Mouse (Mus musculus): ENCODE measurements at regions not wholly inside any gene's neighbourhood (a gene's known extent, or its start where the extent isn't known, plus 50 kb on each side); places are given as distances from the start of the nearest gene placed in this dataset.
"Not testable (repeated sequence)": the region's sequence is repeated elsewhere in the genome, so short reads cannot be mapped to it uniquely, and the experiment has no call there.

DNA sequence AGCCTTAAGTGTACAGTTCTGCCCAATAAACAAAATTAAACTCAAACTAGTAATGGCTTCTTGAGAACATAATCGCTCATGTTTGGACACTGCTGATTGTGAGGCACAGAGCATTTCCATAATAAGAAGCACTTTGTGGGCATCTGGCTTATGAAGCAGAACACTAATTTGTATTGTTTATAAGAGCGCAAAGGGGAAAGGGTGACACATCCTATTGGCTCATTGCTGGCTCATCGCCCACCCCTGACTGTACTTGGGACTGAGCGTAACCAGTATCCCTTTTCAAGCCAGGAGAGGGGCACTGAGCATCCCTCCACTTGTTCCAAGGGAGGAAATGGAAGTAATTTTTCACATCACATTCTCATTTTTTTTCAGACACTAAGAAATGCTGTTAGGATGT lies 288.0 kb downstream of the Sfmbt2 start:
- H3K9me3 ChIP-seq (ENCODE audit: control insufficient read depth, low read length), result no peaks in the 10 kb centered on the region
- no peak overlapping the region for H3K27ac ChIP-seq (ENCODE audit: low read length)
- ATAC-seq, result no peak
- H3K9ac ChIP-seq (replicated peaks; ENCODE audit: low read depth, low read length), result no peak overlapping the region
- H3K4me2 ChIP-seq (ENCODE audit: low read length), result no peak overlapping the region
- 85% methylated on average over 4 of the region's 4 CpGs for WGBS
- no peaks in the 10 kb centered on the region for H3K36me3 ChIP-seq (ENCODE audit: control insufficient read depth, insufficient read depth)
- no peaks in the 10 kb centered on the region for H3K4me1 ChIP-seq (replicated peaks; ENCODE audit: control insufficient read depth, insufficient read depth, low read length)
- H3K4me3 ChIP-seq (replicated peaks; ENCODE audit: low read length), result no peak overlapping the region
- no peaks in the 10 kb centered on the region for H3K27me3 ChIP-seq (replicated peaks; ENCODE audit: control insufficient read depth, insufficient read depth, low read length)

DNA sequence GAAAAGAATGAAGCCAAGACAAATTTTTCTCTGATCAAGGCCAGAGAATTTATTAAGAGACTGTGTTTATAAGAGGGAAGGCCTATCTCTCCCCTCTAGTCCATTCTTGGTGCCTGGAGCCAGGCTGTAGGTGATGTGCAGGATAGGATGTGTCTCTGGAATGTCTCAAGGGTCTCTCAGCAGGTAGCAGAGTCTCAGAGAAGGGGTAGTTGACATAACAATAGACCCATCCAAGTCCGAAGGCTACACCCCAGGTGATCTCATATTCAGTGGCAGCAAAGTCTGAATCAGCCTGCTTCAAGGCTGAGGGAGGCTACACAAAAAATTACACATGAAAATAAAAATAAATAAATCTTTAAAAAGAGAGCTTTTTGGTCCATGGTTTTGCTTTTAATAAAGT lies 297.6 kb downstream of the Sfmbt2 start:
- H3K27me3 ChIP-seq (replicated peaks; ENCODE audit: control insufficient read depth, insufficient read depth, low read length); H3K4me1 ChIP-seq (replicated peaks; ENCODE audit: control insufficient read depth, insufficient read depth, low read length); H3K9me3 ChIP-seq (ENCODE audit: control insufficient read depth, low read length); H3K36me3 ChIP-seq (ENCODE audit: control insufficient read depth, insufficient read depth); H3K27ac ChIP-seq (ENCODE audit: low read length); H3K9ac ChIP-seq (replicated peaks; ENCODE audit: low read depth, low read length); H3K4me2 ChIP-seq (ENCODE audit: low read length); H3K4me3 ChIP-seq (replicated peaks; ENCODE audit: low read length); ATAC-seq: not testable (repeated sequence)
- 39% methylated on average over 1 of the region's 1 CpGs for WGBS

DNA sequence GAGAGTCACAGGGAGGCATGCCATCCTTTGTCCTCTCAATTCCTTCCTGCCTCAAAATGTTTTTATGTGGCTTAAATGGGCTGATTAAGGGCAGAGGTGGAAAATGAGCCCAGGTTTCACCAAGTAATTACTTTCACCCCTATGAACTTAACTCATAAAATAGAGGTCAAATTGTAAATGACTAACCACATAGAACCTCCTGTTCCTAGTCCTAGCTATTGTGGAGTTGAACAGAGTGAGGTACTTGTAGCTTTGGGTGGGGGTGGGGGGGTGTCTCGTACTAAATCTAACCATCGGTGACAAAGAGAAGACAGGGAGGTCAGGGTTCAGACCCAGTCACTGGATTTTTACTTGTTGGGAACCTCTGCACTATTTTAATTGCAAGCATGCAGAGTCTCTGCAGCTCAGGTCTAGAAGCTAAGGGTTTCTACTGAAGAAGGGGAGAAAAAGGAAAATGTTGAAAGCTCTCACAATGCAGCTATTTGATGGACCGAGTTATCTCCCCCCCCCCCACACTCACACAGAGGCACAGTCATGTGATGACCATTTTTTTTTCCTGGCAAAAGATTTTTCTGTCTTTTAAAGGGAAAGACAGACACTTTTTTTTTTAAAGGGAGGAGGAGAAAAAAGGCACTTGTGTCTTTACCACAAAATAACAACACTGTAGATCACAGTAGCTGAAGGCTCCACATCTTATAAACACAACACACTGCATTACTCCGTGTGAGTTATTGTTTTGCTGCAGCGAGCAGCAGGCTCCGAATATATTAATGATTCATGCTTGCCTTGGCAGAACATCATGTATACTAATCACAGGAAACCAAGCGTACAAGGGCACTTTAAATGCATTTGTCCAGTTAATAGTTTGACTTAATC lies 300.4 kb downstream of the Sfmbt2 start:
- Histone ChIP-seq H3K27me3 (replicated peaks; ENCODE audit: control insufficient read depth, insufficient read depth, low read length) (no peaks in the 10 kb centered on the region), H3K4me2 (ENCODE audit: low read length) (peak overlapping the region; percentile 22; the same call in 1 of the 2 replicates), H3K27ac (ENCODE audit: low read length) (no peak overlapping the region), H3K36me3 (ENCODE audit: control insufficient read depth, insufficient read depth) (no peaks in the 10 kb centered on the region), H3K9me3 (ENCODE audit: control insufficient read depth, low read length) (no peaks in the 10 kb centered on the region), H3K4me3 (replicated peaks; ENCODE audit: low read length) (no peak overlapping the region), H3K9ac (replicated peaks; ENCODE audit: low read depth, low read length) (no peak overlapping the region), H3K4me1 (replicated peaks; ENCODE audit: control insufficient read depth, insufficient read depth, low read length) (0 out of 2 replicates have a peak, but pooled peaks cover 2% of the 10 kb centered on the region)
- 0 out of 2 replicates have a peak, but pooled peaks have one; percentile 40 for ATAC-seq
- 19% methylated on average over 7 of the region's 7 CpGs for WGBS

DNA sequence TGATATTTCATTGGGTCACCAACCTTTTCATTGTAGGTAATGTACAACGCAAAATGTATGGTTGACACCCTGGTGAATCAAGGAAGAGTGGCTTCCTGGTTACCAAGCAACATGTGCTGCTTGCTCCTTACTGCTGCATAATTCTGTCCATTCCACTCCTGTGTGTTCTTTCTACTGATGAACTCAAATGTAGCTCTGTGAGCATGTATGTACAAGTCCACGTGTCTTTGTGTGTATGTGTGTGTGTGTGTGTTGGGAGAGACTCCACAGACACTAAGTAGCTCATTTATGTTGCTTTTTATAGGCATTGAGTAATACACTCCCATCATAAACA lies 301.0 kb downstream of the Sfmbt2 start:
- no peaks in the 10 kb centered on the region for H3K36me3 ChIP-seq (ENCODE audit: control insufficient read depth, insufficient read depth)
- ATAC-seq, result 0 out of 2 replicates have a peak, but pooled peaks have one; percentile 55
- H3K4me2 ChIP-seq (ENCODE audit: low read length), result peak overlapping the region; percentile 22; the same call in 1 of the 2 replicates
- 0 out of 2 replicates have a peak, but pooled peaks cover 2% of the 10 kb centered on the region for H3K4me1 ChIP-seq (replicated peaks; ENCODE audit: control insufficient read depth, insufficient read depth, low read length)
- H3K4me3 ChIP-seq (replicated peaks; ENCODE audit: low read length), result no peak overlapping the region
- no peaks in the 10 kb centered on the region for H3K27me3 ChIP-seq (replicated peaks; ENCODE audit: control insufficient read depth, insufficient read depth, low read length)
- no peak overlapping the region for H3K9ac ChIP-seq (replicated peaks; ENCODE audit: low read depth, low read length)
- no peaks in the 10 kb centered on the region for H3K9me3 ChIP-seq (ENCODE audit: control insufficient read depth, low read length)
- 47% methylated on average over 2 of the region's 2 CpGs for WGBS
- no peak overlapping the region for H3K27ac ChIP-seq (ENCODE audit: low read length)

DNA sequence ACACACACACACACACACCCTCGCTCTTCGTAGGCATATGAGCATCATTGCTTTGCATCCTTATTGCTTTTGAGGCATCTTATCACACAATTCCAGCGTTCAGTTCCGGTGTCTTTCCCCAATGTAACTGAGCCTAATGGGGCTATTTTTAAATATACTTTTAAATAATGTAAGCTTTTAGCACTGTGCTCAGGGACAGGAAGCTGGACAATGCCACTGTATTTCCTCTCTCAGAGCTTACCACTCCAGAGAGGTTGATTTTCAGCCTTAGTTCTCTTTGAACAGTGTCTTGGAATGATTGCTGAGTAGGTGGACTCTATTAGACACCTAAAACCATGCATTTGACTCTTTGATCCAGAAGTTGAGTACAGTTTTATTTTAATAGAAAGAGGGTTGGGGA lies 301.9 kb downstream of the Sfmbt2 start:
- WGBS, result 87% methylated on average over 4 of the region's 4 CpGs
- ATAC-seq, result no peak
- H3K27ac ChIP-seq (ENCODE audit: low read length), result no peak overlapping the region
- H3K9me3 ChIP-seq (ENCODE audit: control insufficient read depth, low read length), result no peaks in the 10 kb centered on the region
- H3K9ac ChIP-seq (replicated peaks; ENCODE audit: low read depth, low read length), result no peak overlapping the region
- 0 out of 2 replicates have a peak, but pooled peaks cover 2% of the 10 kb centered on the region for H3K4me1 ChIP-seq (replicated peaks; ENCODE audit: control insufficient read depth, insufficient read depth, low read length)
- no peak overlapping the region for H3K4me3 ChIP-seq (replicated peaks; ENCODE audit: low read length)
- H3K36me3 ChIP-seq (ENCODE audit: control insufficient read depth, insufficient read depth), result no peaks in the 10 kb centered on the region
- H3K4me2 ChIP-seq (ENCODE audit: low read length), result no peak overlapping the region
- no peaks in the 10 kb centered on the region for H3K27me3 ChIP-seq (replicated peaks; ENCODE audit: control insufficient read depth, insufficient read depth, low read length)

DNA sequence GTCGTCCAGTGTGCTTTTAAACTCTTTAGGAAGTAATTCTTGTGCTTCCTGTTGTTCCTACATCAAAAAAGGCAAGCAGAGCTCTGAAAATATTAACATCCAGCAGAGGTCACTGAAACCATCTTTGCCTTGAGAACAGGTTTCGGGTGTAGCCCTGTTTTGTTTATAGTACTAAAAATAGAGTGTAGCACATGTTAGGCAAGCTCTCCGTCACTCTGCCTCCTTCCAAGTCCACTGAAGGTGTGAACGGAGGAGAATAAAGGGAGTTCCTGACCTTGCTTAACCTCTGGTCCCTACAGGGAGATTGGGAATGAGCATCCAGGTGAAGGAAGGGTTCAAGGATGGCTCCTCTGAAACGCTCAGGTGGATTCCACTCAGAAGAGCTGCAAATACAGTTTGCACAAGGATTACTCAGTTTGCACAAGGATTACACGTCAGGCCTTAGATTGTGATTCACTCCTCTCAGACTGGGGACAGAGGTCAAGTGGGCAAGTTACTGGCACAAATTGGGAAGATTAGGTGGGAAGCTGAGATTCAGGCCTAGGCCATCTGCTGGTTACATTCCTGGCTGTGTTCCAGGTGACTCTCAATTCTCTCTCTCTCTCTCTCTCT lies 304.5 kb downstream of the Sfmbt2 start:
- WGBS, result 60% methylated on average over 6 of the region's 6 CpGs
- no peak overlapping the region for H3K27ac ChIP-seq (ENCODE audit: low read length)
- H3K4me2 ChIP-seq (ENCODE audit: low read length), result no peak overlapping the region

DNA sequence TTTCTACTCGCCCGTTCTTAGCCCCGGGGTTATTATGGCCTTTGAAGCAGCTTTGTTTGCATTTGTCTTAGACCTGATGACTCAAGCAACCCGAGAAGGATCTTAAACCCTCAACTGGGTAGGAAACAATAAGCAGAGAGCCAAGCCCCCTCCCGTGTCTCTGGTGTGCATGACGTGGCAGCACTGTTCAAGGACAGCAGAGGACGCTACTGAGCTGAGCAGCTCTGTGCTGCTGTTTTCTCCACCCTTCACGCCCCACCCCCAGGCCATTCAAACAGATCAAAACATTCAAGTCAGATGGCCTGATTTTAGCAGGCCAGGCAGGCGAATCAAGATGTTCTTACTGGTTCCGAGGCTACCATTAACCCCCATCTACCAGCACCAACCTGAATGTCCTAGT lies 331.1 kb downstream of the Sfmbt2 start:
- H3K9ac ChIP-seq (replicated peaks; ENCODE audit: low read depth, low read length), result no peak overlapping the region
- H3K27me3 ChIP-seq (replicated peaks; ENCODE audit: control insufficient read depth, insufficient read depth, low read length), result no peaks in the 10 kb centered on the region
- H3K4me2 ChIP-seq (ENCODE audit: low read length), result no peak overlapping the region
- no peaks in the 10 kb centered on the region for H3K36me3 ChIP-seq (ENCODE audit: control insufficient read depth, insufficient read depth)
- no peak overlapping the region for H3K4me3 ChIP-seq (replicated peaks; ENCODE audit: low read length)
- H3K4me1 ChIP-seq (replicated peaks; ENCODE audit: control insufficient read depth, insufficient read depth, low read length), result no peaks in the 10 kb centered on the region
- WGBS, result 42% methylated on average over 10 of the region's 10 CpGs
- H3K9me3 ChIP-seq (ENCODE audit: control insufficient read depth, low read length), result no peaks in the 10 kb centered on the region
- H3K27ac ChIP-seq (ENCODE audit: low read length), result no peak overlapping the region
- ATAC-seq, result no peak

More for the DNA sequence above, 304.5 kb downstream of the Sfmbt2 start:
- no peak overlapping the region for H3K9ac ChIP-seq (replicated peaks; ENCODE audit: low read depth, low read length)
- no peak overlapping the region for H3K4me3 ChIP-seq (replicated peaks; ENCODE audit: low read length)
- no peaks in the 10 kb centered on the region for H3K27me3 ChIP-seq (replicated peaks; ENCODE audit: control insufficient read depth, insufficient read depth, low read length)
- no peak for ATAC-seq
- H3K36me3 ChIP-seq (ENCODE audit: control insufficient read depth, insufficient read depth), result no peaks in the 10 kb centered on the region
- H3K4me1 ChIP-seq (replicated peaks; ENCODE audit: control insufficient read depth, insufficient read depth, low read length), result 0 out of 2 replicates have a peak, but pooled peaks cover 2% of the 10 kb centered on the region
- H3K9me3 ChIP-seq (ENCODE audit: control insufficient read depth, low read length), result no peaks in the 10 kb centered on the region

DNA sequence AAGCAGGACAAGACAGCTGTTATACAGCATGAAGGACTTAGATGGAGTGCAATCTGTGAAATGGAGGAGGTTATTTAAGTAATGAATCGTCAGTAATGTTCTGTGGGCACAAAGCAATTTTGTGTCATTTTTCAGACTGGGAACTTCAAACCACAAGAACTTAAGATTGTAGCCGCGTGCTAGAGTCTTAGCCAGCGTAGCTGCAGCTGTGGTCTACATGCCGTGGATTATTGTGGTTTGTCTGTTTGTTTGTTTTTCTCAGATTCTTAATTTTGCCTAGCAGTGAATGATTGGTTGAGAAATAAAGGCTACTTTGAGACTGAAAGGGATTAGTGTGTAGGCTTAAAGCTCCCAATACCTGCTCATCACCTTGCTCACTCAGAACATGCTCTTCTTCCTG lies 348.1 kb downstream of the Sfmbt2 start:
- 74% methylated on average over 5 of the region's 5 CpGs for WGBS

DNA sequence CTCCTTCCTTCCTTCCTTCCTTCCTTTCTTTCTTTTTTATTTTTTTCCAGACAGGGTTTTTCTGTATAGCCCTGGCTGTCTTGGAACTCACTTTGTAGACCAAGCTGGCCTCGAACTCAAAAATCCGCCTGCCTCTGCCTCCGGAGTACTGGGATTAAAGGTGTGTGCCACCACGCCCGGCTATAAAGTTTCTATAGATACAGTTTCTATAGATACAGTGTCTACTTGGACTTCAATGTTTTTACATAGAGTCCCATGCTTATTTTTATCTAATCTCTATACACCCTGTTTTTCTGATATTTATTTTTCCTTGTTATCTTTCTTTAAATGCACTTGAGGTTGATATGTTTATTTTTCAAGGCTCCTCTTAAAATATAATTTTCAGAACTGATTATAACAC lies 364.0 kb downstream of the Sfmbt2 start:
- 90% methylated on average over 5 of the region's 5 CpGs for WGBS
- H3K27ac ChIP-seq (ENCODE audit: low read length); H3K4me3 ChIP-seq (replicated peaks; ENCODE audit: low read length); H3K4me2 ChIP-seq (ENCODE audit: low read length); H3K4me1 ChIP-seq (replicated peaks; ENCODE audit: control insufficient read depth, insufficient read depth, low read length); ATAC-seq; H3K36me3 ChIP-seq (ENCODE audit: control insufficient read depth, insufficient read depth); H3K9me3 ChIP-seq (ENCODE audit: control insufficient read depth, low read length); H3K9ac ChIP-seq (replicated peaks; ENCODE audit: low read depth, low read length): not testable (repeated sequence)
- peaks cover 17% of the 10 kb centered on the region for H3K27me3 ChIP-seq (replicated peaks; ENCODE audit: control insufficient read depth, insufficient read depth, low read length)

More for the DNA sequence above, 348.1 kb downstream of the Sfmbt2 start:
- H3K4me1 ChIP-seq (replicated peaks; ENCODE audit: control insufficient read depth, insufficient read depth, low read length), result no peaks in the 10 kb centered on the region
- no peak overlapping the region for H3K9ac ChIP-seq (replicated peaks; ENCODE audit: low read depth, low read length)
- H3K4me2 ChIP-seq (ENCODE audit: low read length), result no peak overlapping the region
- H3K9me3 ChIP-seq (ENCODE audit: control insufficient read depth, low read length), result no peaks in the 10 kb centered on the region
- ATAC-seq, result no peak
- no peaks in the 10 kb centered on the region for H3K36me3 ChIP-seq (ENCODE audit: control insufficient read depth, insufficient read depth)
- no peaks in the 10 kb centered on the region for H3K27me3 ChIP-seq (replicated peaks; ENCODE audit: control insufficient read depth, insufficient read depth, low read length)
- H3K4me3 ChIP-seq (replicated peaks; ENCODE audit: low read length), result no peak overlapping the region
- no peak overlapping the region for H3K27ac ChIP-seq (ENCODE audit: low read length)

Data from forebrain, embryonic 16.5 days (tissue).